Mouse (Mus musculus): Measurements from ENCODE around the gene Ahdc1. TPM values are rescaled to one million over a fixed set of nuclear protein-coding genes. Genes with fewer than 3 reads are reported as not detected.
"Not testable (repeated sequence)": the region's sequence is repeated elsewhere in the genome, so short reads cannot be mapped to it uniquely, and the experiment has no call there.

The Ahdc1 gene
- total RNA-seq, 1 experiment from 2014 or later = 9.1 TPM

GRCm38 (mm10) chr4:133085783-133086342 lies 74.8 kb downstream of the Ahdc1 start:
- ATAC-seq (ENCODE audit: extremely low read depth, insufficient number of reproducible peaks, low FRiP score, poor library complexity, severe bottlenecking) = peak; percentile 36; the same call in 1 of the 2 replicates

DNA sequence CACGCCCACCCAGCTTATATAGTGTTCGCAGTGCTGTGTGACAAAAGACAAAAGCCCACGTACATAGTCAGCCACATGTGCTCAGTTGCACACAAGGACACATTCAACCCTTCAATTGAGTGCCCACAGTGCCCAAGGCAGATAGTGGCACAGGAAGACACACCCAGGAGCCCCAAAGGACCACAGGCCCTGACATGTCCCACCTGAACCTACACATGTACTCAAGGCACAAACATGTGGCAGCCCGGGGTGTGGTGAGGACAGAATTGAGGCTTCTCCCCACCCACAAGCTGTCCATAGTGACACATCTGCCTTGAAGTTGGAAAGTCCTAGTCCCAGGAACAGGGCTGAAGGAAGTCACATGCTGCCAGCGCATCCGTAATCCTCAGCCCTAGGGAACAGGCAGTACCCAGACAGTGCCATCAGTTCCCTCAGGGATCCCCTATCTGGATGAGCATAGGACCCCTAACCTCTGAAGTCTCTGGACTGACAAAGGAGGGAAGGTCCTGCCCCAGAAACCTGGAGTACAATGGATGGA lies 76.2 kb downstream of the Ahdc1 start:
- ATAC-seq (ENCODE audit: extremely low read depth, insufficient number of reproducible peaks, low FRiP score, poor library complexity, severe bottlenecking) = no peak

- ATAC-seq (ENCODE audit: extremely low read depth, insufficient number of reproducible peaks, low FRiP score, poor library complexity, severe bottlenecking) = no peak
These were observed 76.8 kb downstream of the Ahdc1 start for GRCm38 (mm10) chr4:133087835-133088234.

DNA sequence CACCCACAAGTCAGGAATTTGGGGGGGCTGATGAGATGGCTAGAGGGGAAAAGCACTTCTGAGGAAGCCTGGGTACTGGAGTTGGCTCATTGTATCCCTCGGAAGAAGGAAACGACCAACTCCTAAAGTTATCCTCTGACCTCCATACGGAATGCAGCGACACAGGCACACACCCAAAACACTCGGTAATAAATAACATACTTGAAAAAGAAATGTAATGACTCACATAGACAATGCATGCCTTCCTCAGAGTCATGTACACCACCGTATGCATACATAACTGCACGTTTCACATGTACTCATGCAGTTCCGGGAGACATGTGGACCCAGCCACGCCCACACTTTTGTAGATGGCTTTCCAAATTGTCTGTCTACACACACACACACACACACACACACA lies 78.3 kb downstream of the Ahdc1 start:
- ATAC-seq (ENCODE audit: extremely low read depth, insufficient number of reproducible peaks, low FRiP score, poor library complexity, severe bottlenecking) = no peak

DNA sequence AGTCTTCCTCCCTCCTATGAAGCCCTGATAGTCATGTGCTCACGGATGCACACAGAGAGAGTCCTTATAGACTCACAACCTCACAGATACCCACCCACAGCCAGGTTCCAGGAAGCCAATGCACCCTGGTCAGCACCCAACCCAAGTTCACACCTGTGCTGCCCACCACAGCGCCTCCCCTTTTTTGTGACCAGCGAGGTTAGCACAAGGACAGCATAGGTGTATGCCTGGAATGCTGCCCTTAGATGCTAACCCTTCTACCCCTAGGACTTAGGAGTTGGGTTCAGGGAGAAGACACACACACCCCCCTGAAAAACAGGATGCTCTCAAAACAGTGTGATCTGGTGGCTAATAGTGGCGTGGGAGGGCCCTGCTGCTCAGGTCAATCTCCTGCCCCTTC lies 78.7 kb downstream of the Ahdc1 start:
- no peak for ATAC-seq (ENCODE audit: extremely low read depth, insufficient number of reproducible peaks, low FRiP score, poor library complexity, severe bottlenecking)

GRCm38 (mm10) chr4:133090276-133090719 lies 79.2 kb downstream of the Ahdc1 start:
- ATAC-seq (ENCODE audit: extremely low read depth, insufficient number of reproducible peaks, low FRiP score, poor library complexity, severe bottlenecking) = no peak

DNA sequence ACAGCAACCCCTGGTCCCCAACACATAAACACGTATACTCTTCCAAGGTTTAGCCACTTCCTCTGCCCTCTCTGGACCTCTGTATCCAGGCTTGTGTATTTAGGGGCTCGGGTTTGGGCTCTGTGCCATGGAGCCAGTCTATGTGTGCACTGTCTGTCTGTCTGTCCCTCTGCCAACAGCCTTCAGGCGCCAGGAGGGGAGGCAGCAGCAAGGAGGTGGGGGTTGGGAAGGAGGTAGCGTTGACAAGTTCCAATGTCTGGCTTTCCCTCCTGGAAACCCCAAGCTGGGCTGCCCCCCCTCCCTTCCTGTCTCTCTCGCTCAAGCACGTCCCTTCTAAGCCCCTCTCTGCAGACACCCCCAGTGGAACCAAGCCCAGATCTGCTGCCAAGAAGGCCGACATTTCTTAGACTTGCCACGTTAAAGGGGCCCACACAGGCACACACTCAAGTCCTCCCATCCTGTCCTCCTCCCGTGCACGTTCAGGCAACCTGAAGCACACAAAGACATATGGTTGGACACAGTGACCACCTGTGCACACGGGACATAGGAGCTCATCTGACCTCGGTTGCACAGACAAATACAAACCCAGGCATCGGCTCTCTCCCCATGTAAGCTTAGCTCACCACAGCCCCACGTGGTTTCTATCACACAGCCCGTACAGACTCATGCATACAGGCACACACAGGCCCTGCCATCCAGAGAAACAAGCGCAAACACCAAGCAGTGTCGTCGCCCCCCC lies 79.8 kb downstream of the Ahdc1 start:
- no peak for ATAC-seq (ENCODE audit: extremely low read depth, insufficient number of reproducible peaks, low FRiP score, poor library complexity, severe bottlenecking)

DNA sequence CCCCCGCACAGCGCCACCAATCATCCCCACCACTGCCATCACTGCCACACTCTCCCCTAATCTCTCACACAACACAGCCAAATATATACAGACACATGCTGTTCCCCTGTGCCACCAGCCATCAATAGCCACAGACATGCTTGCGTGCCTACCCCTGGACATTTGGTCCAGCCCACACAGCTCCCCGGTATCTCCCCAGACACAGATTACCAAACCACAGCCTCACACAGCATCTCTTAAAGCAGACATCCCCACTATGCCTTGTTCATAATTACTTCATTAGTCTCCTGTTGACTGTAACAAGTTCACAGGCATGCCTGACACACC lies 80.4 kb downstream of the Ahdc1 start:
- ATAC-seq (ENCODE audit: extremely low read depth, insufficient number of reproducible peaks, low FRiP score, poor library complexity, severe bottlenecking) = no peak

GRCm38 (mm10) chr4:133092453-133092901 lies 81.4 kb downstream of the Ahdc1 start:
- peak; percentile 51; the same call in 1 of the 2 replicates for ATAC-seq (ENCODE audit: extremely low read depth, insufficient number of reproducible peaks, low FRiP score, poor library complexity, severe bottlenecking)

DNA sequence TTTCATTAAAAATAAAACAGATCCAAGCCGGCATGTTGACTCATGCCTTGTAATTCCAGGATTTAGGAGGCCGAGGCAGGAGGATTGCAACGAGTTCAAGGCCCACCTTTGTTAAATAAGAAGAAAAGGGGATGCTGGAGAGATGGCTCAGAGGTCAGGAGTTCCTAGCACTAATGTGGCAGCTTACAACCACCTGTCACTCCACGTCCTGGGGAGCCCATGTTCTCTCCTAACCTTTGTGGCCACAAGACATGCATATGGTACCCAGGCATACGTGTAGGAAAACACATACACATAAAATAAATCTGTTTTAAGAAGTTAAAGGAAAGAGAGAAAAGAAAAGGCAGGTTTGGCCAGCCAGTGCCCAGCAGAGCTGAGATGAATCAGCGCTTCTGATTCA lies 82.0 kb downstream of the Ahdc1 start:
- no peak for ATAC-seq (ENCODE audit: extremely low read depth, insufficient number of reproducible peaks, low FRiP score, poor library complexity, severe bottlenecking)

GRCm38 (mm10) chr4:133093481-133094033 lies 82.5 kb downstream of the Ahdc1 start:
- no peak for ATAC-seq (ENCODE audit: extremely low read depth, insufficient number of reproducible peaks, low FRiP score, poor library complexity, severe bottlenecking)

DNA sequence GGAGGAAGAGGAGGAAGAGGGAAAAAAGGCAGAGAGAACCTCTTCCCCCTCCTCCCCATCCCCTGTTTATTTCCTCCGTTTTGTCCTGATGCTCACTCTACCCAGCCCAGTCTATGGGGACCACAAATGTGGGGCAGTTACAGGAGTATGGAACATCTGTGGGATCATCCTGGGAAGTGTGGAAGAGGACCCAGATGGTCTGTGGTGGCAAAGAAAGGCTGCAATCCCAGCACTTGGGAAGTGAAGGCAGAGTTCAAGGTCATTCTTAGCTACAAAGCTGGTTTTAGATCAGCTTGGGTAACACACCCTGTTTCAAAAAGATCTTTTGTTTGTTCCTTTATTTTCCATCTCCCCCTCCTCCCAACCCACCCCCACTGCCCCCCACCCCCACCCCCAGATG lies 83.2 kb downstream of the Ahdc1 start:
- no peak for ATAC-seq (ENCODE audit: extremely low read depth, insufficient number of reproducible peaks, low FRiP score, poor library complexity, severe bottlenecking)

DNA sequence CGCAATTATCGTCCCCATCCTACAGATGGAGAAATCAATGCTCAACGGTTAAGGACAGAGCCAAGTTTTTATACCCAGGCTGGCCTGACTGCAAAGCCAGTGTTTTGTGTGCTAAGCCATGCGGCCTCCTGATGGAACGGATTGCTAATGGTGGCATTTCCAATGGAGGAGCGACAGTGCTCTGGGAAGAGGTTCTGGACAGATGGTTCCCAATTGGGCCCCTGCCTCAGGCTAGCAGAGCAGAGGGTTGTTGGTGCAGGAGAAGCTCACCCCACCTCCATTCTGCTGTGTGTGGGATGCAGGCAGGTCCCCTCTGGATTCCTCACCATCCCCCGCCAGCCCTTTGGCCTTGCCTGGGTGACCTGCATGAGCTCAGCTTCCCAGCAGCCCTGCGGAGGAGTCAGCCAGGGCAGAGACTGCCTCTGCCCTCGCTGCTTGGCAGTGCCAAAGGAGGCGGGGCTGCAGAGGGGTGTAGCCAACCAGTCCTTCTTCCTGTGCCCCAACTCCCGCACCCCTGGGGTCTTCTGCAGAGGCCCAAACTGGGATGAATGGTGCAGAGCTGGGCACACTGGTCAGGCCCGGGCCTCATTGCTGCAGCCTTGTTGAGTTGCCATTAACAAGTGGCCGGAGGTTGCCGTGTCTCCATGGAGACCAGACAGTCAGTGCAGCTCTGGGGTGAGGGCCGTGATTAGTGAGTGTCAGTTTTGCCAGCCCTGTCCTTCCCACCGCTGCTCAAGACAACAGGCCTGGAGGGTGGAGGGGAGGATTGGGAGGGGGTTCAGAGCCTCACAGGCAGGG lies 84.1 kb downstream of the Ahdc1 start:
- peak; percentile 36 for ATAC-seq (ENCODE audit: extremely low read depth, insufficient number of reproducible peaks, low FRiP score, poor library complexity, severe bottlenecking)

DNA sequence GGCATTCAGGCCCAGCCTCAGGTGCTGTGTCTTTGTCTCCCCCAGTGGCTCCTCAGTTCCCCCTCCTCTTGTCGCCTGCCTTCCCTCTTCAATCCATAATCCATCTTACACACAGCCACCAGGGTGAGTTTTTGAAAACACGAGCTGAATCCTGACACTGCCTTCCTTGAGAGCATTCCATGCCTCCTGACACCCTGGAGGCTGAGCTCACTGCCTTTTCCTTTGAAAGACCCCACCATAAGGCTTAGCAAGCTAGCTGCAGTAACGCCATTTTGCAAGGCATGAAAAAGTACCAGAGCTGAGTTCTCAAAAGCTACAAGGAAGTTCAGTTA lies 84.6 kb downstream of the Ahdc1 start:
- not testable (repeated sequence) for ATAC-seq (ENCODE audit: extremely low read depth, insufficient number of reproducible peaks, low FRiP score, poor library complexity, severe bottlenecking)

GRCm38 (mm10) chr4:133096671-133097070 lies 85.6 kb downstream of the Ahdc1 start:
- not testable (repeated sequence) for ATAC-seq (ENCODE audit: extremely low read depth, insufficient number of reproducible peaks, low FRiP score, poor library complexity, severe bottlenecking)

DNA sequence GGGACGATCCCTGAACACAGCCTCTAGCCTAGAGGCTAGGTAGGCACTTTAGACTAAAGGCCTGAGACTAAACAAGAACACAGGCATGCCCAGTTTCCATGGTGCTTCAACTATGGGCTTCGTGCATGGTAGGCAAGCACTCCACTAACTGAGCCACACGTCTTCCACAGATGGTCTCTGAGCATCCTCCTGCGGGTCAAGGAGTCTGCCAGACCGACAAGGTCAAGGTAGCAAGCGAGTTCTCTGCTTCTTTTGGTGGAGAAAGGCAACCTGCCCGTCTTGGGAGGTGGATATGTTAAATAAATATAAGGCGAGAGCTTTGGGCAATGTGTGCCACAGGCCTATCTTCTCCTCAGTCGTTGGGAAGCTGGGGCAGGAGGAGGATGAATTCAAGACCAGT lies 90.7 kb downstream of the Ahdc1 start:
- ATAC-seq (ENCODE audit: extremely low read depth, insufficient number of reproducible peaks, low FRiP score, poor library complexity, severe bottlenecking) = no peak

DNA sequence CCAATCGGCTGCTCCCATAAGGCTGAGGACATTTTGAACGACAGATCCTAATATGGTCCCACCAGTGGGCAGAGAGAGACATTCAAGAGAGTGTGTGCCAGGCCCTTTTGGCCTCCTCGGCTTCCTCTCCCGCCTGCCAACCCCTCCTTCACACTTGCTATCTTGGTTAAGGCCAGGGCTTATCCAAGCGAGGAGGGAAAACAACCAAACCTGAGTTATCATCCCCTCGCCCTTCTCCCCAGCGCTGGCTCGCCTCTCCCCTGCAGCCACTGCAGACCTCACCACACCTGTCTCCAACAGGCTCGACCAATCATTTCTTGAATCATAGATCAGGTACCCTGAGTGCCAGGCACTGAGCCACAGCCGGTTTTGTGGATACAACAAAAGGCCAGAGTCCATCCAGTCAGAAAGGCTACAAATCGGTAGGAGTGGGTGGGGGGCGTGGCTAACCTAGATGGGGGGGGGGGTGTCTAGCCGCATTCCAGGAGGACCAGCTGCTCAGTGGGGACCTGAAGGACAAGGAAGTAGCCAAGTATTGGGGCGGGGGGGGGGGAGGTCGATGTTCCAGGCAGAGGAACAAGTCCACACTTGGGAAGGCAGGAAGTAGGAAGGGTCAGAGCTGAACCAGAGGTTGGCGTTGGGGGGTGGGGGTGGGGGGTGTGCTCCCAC lies 92.6 kb downstream of the Ahdc1 start:
- no peak for ATAC-seq (ENCODE audit: extremely low read depth, insufficient number of reproducible peaks, low FRiP score, poor library complexity, severe bottlenecking)

- ATAC-seq (ENCODE audit: extremely low read depth, insufficient number of reproducible peaks, low FRiP score, poor library complexity, severe bottlenecking) = no peak
These were observed 93.1 kb downstream of the Ahdc1 start for GRCm38 (mm10) chr4:133104194-133104569.

- no peak for ATAC-seq (ENCODE audit: extremely low read depth, insufficient number of reproducible peaks, low FRiP score, poor library complexity, severe bottlenecking)
These were observed 95.6 kb downstream of the Ahdc1 start for GRCm38 (mm10) chr4:133106691-133107090.
